Mouse (Mus musculus) lung, postnatal 0 days (tissue): Measurements from ENCODE around the gene Igfbpl1.

Experiments
- CTCF ChIP-seq: IDR thresholded peaks from 2 replicates; pipeline ENCODE4 v1.5.1; 2016; ENCODE audit warnings: antibody characterized with exemption, mild to moderate bottlenecking
- EP300 ChIP-seq: IDR thresholded peaks from 2 replicates; pipeline ENCODE4 v1.6.1; 2016; ENCODE audit warnings: antibody characterized with exemption, mild to moderate bottlenecking, control low read depth

DNA sequence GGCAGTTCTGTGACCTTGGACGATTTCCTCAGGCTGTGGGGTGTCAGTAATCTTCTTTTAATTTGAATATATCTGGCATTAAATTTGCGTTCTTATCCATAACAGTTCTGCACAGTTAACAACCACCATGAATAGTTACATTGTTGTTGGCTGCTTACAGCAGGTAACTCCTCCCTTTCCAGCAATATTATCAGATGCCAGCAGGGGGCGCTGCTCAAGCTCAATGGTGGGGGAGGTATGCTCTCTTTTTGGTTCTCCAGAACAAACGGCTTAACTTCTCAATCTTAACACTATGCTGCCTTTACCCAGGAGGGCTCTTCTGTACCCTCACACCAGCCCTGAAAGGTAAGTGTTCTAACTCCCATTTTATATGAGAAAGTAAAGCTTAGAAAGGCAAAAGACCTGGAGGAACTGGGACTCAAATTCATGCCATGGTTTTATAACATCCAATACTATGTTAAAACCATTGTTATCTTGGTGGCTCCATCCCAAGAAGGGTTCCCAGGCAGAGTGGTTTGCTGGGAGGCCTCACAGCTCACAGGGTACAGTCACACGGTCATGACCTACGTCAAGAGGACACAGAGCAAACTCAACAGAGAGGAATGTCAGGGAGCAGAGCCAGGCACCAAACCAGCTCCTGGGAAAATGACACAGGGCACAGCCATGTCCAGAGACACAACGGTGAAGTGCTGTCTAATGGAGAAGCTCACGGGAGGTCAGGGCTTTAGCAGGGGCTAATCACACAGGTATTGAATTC is 6.5 kb downstream of the Igfbpl1 start:
- TF ChIP-seq CTCF (peak; percentile 81), EP300 (no peak)
